Mouse (Mus musculus) forebrain, embryonic 15.5 days (tissue): Measurements from ENCODE around the gene Urgcp. TPM values are rescaled to one million over a fixed set of nuclear protein-coding genes. Genes with fewer than 3 reads are reported as not detected.
A peak's percentile ranks its signal among the peaks of the same experiment; 100 is the strongest.
"Not testable (repeated sequence)": the region's sequence is repeated elsewhere in the genome, so short reads cannot be mapped to it uniquely, and the experiment has no call there.

Source experiments
- ATAC-seq: fragments of 200-750 bp; cut with Nextera tagmentation; replicated peaks from 2 replicates; pipeline ENCODE4 v1.8.0; 2017; ENCODE audit warnings: mild to moderate bottlenecking, moderate TSS enrichment, moderate library complexity
- H3K27ac ChIP-seq: fragments of 300-500 bp; sonication (generic); replicated peaks from 2 replicates; pipeline ENCODE4 v1.5.1; 2015; ENCODE audit warnings: mild to moderate bottlenecking, inconsistent platforms
- H3K27me3 ChIP-seq: fragments of 300-500 bp; sonication (generic); 2 replicates; pipeline ENCODE4 v1.6.1; 2015; ENCODE audit warnings: inconsistent platforms
- H3K36me3 ChIP-seq: fragments of 300-500 bp; sonication (generic); 2 replicates; pipeline ENCODE4 v1.6.1; 2015; ENCODE audit warnings: mild to moderate bottlenecking, inconsistent platforms
- H3K4me1 ChIP-seq: fragments of 300-500 bp; sonication (generic); 2 replicates; pipeline ENCODE4 v1.6.1; 2015; ENCODE audit warnings: inconsistent platforms
- H3K4me2 ChIP-seq: fragments of 300-500 bp; sonication (generic); replicated peaks from 2 replicates; pipeline ENCODE4 v1.6.1; 2015; ENCODE audit warnings: mild to moderate bottlenecking, inconsistent platforms
- H3K4me3 ChIP-seq: fragments of 300-500 bp; sonication (generic); 2 replicates; pipeline ENCODE4 v1.5.1; 2015; ENCODE audit warnings: mild to moderate bottlenecking, inconsistent platforms
- H3K9ac ChIP-seq: fragments of 300-500 bp; sonication (generic); replicated peaks from 2 replicates; pipeline ENCODE4 v1.6.1; 2015; ENCODE audit warnings: mild to moderate bottlenecking, inconsistent platforms
- H3K9me3 ChIP-seq: fragments of 300-500 bp; sonication (generic); 2 replicates; pipeline ENCODE4 v1.6.1; 2016; ENCODE audit warnings: inconsistent platforms
- WGBS: fragments of 180-500 bp; shearing (Covaris S2); methylation state at CpG from one replicate; pipeline ENCODE4 v1.1.7; 2015; ENCODE audit warnings: mixed read lengths; 5-methylcytosine and 5-hydroxymethylcytosine counted together
- polyA plus RNA-seq: library from polyadenylated mRNA; unstranded; fragments of >200 nt; fragmentation: Nextera tagmentation; extraction: Ambion mirVana; gene quantifications from 2 replicates; pipeline ENCODE4 v1.2.1, GENCODE M21; 2015

The Urgcp gene
- 31.6 and 32.4 TPM in 2 replicates for polyA plus RNA-seq

DNA sequence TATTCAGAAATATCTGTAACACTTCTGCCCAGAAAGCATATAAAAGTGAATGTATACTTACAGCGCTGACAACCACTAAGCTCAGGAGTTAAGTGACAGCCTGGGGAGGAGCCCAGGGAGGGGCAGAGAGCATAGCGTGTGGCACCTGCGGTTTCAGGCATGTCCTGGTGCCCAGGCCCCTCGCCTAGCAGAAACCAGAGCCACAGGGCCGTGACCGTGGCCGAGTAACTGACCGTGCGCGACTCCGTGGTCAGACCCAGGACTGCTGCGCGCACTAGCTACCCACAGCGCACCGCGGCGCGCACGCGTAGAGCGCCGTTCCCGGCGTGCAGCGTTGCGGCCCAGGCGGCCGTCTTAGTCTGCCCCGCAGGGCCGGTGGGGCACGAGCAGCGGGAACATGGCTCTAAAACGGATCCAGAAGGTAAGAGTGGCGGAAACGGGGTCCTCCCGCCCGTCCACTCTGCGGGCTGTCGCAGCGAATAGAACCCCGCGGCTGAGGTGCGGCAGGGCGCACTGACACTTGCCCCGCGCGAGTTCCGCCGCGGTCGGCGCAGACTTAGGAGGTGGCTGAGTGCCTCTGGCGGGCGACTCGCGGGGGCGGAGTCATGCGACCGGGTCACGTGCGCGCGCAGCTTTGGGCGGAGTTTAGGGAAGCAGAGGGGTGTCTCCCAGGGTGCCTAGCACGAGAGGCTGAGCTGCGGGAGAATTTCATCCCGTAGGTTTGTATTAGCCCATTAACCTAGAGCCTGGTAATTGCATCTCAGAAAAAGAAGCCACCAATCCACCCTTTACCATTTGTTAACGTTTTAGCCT is at the start of gene Urgcp:
Gene Urgcp, minus strand, starts transcription at position 557 of the 813 bp plus-strand sequence.
- Histone ChIP-seq H3K4me2 (peak within 1 kb of the TSS; percentile 58), H3K4me3 (peak within 1 kb of the TSS; percentile 84), H3K27ac (peak within 1 kb of the TSS; percentile 96), H3K36me3 (no peaks in the 10 kb centered on the region), H3K9me3 (no peaks in the 10 kb centered on the region), H3K4me1 (peaks cover 11% of the 10 kb centered on the region), H3K9ac (peak within 1 kb of the TSS; percentile 91), H3K27me3 (no peaks in the 10 kb centered on the region)
- peak; percentile 98 for ATAC-seq
- under 1% methylated on average over 68 of the region's 68 CpGs for WGBS

DNA sequence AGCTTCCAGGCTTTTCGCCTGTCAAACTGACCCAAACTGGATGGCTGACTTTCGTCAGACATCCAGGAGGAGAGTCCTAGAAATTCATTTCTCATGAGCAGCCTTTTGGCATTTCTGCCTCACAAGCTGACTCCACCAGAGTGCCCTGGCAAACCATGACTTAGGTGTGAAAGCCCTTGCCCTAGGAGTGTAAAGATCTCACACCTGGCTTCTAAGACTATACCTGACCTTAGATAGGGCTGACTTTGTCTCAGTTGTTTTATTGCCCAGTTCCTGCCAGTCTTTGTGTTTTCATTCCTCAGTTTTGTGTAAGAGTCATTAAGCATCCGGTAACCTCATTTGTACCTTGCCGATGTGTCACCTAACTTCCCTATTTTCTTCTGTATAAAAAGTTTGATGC is 47.3 kb upstream of the Urgcp start:
- not testable (repeated sequence) for H3K4me3 ChIP-seq, H3K36me3 ChIP-seq, H3K9me3 ChIP-seq, H3K4me1 ChIP-seq, ATAC-seq, H3K9ac ChIP-seq, H3K27me3 ChIP-seq, H3K27ac ChIP-seq, H3K4me2 ChIP-seq
- 95% methylated on average over 4 of the region's 4 CpGs for WGBS

DNA sequence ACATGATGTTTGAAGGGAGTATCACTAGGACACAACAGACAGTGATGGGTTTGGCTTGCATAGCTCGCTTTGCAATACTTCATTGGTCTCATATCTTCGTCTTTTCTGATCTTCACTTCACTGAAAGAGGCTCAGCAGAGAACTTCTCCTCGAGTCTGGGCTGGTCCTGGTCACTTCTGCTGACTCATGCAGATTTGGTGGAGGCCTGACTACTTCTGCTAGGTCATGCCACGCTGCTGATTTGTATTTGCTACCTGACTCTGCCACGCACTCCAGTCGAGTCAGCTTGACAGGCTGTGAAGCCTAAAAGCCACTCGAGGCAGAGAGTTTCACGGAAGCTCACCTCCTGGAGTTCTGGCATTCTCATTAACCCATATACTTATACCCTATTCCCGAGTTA is 45.8 kb upstream of the Urgcp start:
- H3K9me3 ChIP-seq = no peaks in the 10 kb centered on the region
- no peak overlapping the region for H3K4me3 ChIP-seq
- 85% methylated on average over 9 of the region's 9 CpGs for WGBS
- H3K9ac ChIP-seq = no peak overlapping the region
- H3K4me1 ChIP-seq = no peaks in the 10 kb centered on the region
- no peak for ATAC-seq
- H3K27ac ChIP-seq = no peak overlapping the region
- no peaks in the 10 kb centered on the region for H3K36me3 ChIP-seq
- H3K4me2 ChIP-seq = no peak overlapping the region
- no peaks in the 10 kb centered on the region for H3K27me3 ChIP-seq

- H3K27me3 ChIP-seq = no peaks in the 10 kb centered on the region
- no peak for ATAC-seq
- WGBS = 82% methylated on average over 3 of the region's 3 CpGs
- H3K4me3 ChIP-seq = no peak overlapping the region
- H3K36me3 ChIP-seq = peaks cover 6% of the 10 kb centered on the region
- H3K4me2 ChIP-seq = no peak overlapping the region
- no peaks in the 10 kb centered on the region for H3K4me1 ChIP-seq
- H3K9me3 ChIP-seq = no peaks in the 10 kb centered on the region
- H3K27ac ChIP-seq = no peak overlapping the region
- no peak overlapping the region for H3K9ac ChIP-seq
Observed at GRCm38 (mm10) chr11:5805711-5806110, 43.5 kb upstream of the Urgcp start.

- ATAC-seq = 0 out of 2 replicates have a peak, but pooled peaks have one; percentile 16
- Histone ChIP-seq H3K27me3 (no peaks in the 10 kb centered on the region), H3K4me3 (no peak overlapping the region), H3K9me3 (no peaks in the 10 kb centered on the region), H3K36me3 (peaks cover 21% of the 10 kb centered on the region), H3K4me1 (no peaks in the 10 kb centered on the region), H3K4me2 (no peak overlapping the region), H3K27ac (no peak overlapping the region), H3K9ac (no peak overlapping the region)
- WGBS = 80% methylated on average over 5 of the region's 5 CpGs
Observed at GRCm38 (mm10) chr11:5804174-5804573, 42.0 kb upstream of the Urgcp start.

DNA sequence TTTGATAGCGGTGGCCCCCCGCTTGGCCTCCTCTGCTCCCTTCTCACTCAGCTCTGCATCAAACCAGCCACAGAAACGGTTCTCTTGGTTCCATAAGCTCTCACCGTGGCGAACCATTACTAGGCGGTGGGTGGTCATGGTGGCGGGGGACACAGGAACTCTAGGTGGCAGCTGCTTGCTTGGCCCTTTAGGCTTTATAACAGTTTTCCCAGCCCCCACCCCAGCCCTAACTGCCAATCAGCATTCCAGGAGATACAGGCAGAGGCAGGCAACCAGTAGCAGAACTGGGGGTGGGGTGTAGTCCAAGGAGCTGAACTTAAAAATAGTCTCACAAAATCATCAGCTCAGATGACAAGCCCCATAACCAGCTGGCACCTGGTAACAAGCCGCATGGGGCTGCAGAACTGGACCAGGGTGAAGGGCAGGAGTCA is 41.4 kb upstream of the Urgcp start, which contains the start of gene Pgam2:
Gene Pgam2, minus strand, starts transcription at position 183 of the 431 bp plus-strand sequence.
- H3K36me3 ChIP-seq = peaks cover 27% of the 10 kb centered on the region
- H3K9ac ChIP-seq = no peak within 1 kb of the TSS
- H3K9me3 ChIP-seq = no peaks in the 10 kb centered on the region
- no peak within 1 kb of the TSS for H3K4me3 ChIP-seq
- H3K4me1 ChIP-seq = no peaks in the 10 kb centered on the region
- no peaks in the 10 kb centered on the region for H3K27me3 ChIP-seq
- H3K27ac ChIP-seq = no peak within 1 kb of the TSS
- no peak within 1 kb of the TSS for H3K4me2 ChIP-seq
- 51% methylated on average over 8 of the region's 8 CpGs for WGBS
- ATAC-seq = 0 out of 2 replicates have a peak, but pooled peaks have one; percentile 46

GRCm38 (mm10) chr11:5802457-5803217 is 40.5 kb upstream of the Urgcp start:
- H3K9ac ChIP-seq = no peak overlapping the region
- H3K27me3 ChIP-seq = no peaks in the 10 kb centered on the region
- H3K4me2 ChIP-seq = no peak overlapping the region
- no peak for ATAC-seq
- no peak overlapping the region for H3K4me3 ChIP-seq
- no peak overlapping the region for H3K27ac ChIP-seq
- H3K36me3 ChIP-seq = peaks cover 35% of the 10 kb centered on the region
- no peaks in the 10 kb centered on the region for H3K4me1 ChIP-seq
- WGBS = 79% methylated on average over 8 of the region's 8 CpGs
- H3K9me3 ChIP-seq = no peaks in the 10 kb centered on the region

GRCm38 (mm10) chr11:5802005-5802404 is 39.8 kb upstream of the Urgcp start:
- no peak for ATAC-seq
- Histone ChIP-seq H3K27me3 (no peaks in the 10 kb centered on the region), H3K4me3 (no peak overlapping the region), H3K4me2 (no peak overlapping the region), H3K36me3 (peaks cover 42% of the 10 kb centered on the region), H3K9ac (no peak overlapping the region), H3K9me3 (no peaks in the 10 kb centered on the region), H3K4me1 (no peaks in the 10 kb centered on the region), H3K27ac (no peak overlapping the region)
- 77% methylated on average over 12 of the region's 12 CpGs for WGBS

GRCm38 (mm10) chr11:5801511-5801910 is 39.3 kb upstream of the Urgcp start:
- 95% methylated on average over 16 of the region's 16 CpGs for WGBS
- Histone ChIP-seq H3K9ac (no peak overlapping the region), H3K9me3 (no peaks in the 10 kb centered on the region), H3K27ac (no peak overlapping the region), H3K4me2 (no peak overlapping the region), H3K27me3 (no peaks in the 10 kb centered on the region), H3K4me1 (no peaks in the 10 kb centered on the region), H3K4me3 (no peak overlapping the region), H3K36me3 (peaks cover 46% of the 10 kb centered on the region)
- ATAC-seq = no peak

DNA sequence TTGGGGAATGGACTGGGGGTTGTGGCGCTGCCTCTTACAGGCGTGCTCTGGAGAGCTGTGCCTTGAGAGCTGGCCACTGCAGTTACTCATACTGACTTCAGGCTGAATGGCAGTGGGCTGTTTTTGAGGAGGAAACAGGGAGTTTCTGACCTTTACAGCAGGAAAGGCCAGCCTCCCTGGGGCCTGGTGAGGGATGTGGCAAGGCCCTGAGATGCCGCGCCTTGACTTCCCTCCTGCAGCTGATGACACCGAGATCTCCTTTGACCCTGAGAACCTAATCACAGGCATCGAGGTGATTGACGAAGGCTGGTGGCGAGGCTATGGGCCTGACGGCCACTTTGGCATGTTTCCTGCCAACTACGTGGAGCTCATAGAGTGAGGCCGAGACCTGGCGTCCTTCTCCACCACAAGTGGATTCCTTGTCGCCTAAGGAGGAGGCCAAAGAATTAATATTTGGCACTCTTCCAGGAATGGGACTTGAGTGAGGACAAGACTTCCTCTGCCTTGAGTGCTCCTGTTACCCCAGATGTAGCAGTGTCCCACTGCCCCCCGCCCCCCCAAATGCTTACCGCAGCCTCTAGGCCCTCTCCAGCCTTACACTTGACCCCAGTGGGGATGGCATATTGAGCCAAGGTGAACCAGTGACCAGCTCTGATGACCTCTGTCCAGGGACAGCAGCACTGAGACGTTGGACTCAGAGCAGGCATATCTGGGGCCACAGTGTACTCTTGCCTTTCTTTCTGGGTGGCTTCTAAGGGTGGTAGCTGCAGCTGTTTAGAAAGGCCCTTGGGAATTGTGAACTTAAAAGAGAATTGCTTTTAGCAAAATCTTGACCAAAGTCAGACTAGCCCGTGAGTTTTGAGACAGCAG is 37.7 kb upstream of the Urgcp start:
- no peak overlapping the region for H3K9ac ChIP-seq
- no peaks in the 10 kb centered on the region for H3K27me3 ChIP-seq
- H3K27ac ChIP-seq = no peak overlapping the region
- no peak overlapping the region for H3K4me3 ChIP-seq
- 88% methylated on average over 17 of the region's 17 CpGs for WGBS
- H3K4me2 ChIP-seq = no peak overlapping the region
- no peaks in the 10 kb centered on the region for H3K4me1 ChIP-seq
- H3K36me3 ChIP-seq = peaks cover 62% of the 10 kb centered on the region
- ATAC-seq = no peak
- no peaks in the 10 kb centered on the region for H3K9me3 ChIP-seq

DNA sequence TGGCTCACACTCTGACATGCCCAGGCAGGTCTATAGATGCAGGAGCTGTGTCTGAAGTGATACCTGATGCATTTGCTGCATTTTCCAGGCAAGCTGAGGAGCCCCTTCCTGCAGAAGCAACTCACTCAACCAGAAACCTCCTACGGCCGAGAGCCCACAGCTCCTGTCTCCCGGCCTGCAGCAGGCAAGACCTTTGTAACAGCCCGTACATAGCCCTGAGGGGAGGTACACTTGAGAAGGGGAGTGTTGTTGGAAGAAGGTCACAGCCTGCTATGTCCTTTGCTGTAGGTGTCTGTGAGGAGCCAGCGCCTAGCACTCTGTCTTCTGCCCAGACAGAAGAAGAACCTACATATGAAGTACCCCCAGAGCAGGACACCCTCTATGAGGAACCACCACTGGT is 35.8 kb upstream of the Urgcp start:
- no peaks in the 10 kb centered on the region for H3K9me3 ChIP-seq
- no peaks in the 10 kb centered on the region for H3K27me3 ChIP-seq
- H3K4me3 ChIP-seq = no peak overlapping the region
- no peak overlapping the region for H3K9ac ChIP-seq
- H3K27ac ChIP-seq = no peak overlapping the region
- peaks cover 79% of the 10 kb centered on the region for H3K36me3 ChIP-seq
- H3K4me1 ChIP-seq = no peaks in the 10 kb centered on the region
- no peak overlapping the region for H3K4me2 ChIP-seq
- no peak for ATAC-seq
- 92% methylated on average over 5 of the region's 5 CpGs for WGBS
